Mouse (Mus musculus): ENCODE results near the gene Pfkm. TPM values are rescaled to one million over a fixed set of nuclear protein-coding genes. Genes with fewer than 3 reads are reported as not detected.
A peak's percentile ranks its signal among the peaks of the same experiment; 100 is the strongest.

The Pfkm gene
- total RNA-seq, 2 experiments from 2014 or later: 381 to 455 TPM

GRCm38 (mm10) chr15:98131942-98132655 lies 39.7 kb downstream of the Pfkm start:
- intact Hi-C loops (cut with DNase I): no loop called here
- no peak for DNase-seq (ENCODE audit: low spot score in 2 of 2)

- intact Hi-C loops (cut with DNase I): no loop called here
- DNase-seq (ENCODE audit: low spot score in 2 of 2): no peak
Observed at GRCm38 (mm10) chr15:98133471-98133870, 41.1 kb downstream of the Pfkm start.

GRCm38 (mm10) chr15:98134034-98134433 lies 41.6 kb downstream of the Pfkm start:
- DNase-seq (ENCODE audit: low spot score in 2 of 2): no peak
- intact Hi-C loops (cut with DNase I): no loop called here

GRCm38 (mm10) chr15:98134666-98135065 lies 42.3 kb downstream of the Pfkm start:
- intact Hi-C loops (cut with DNase I): no loop called here
- no peak for DNase-seq (ENCODE audit: low spot score in 2 of 2)

DNA sequence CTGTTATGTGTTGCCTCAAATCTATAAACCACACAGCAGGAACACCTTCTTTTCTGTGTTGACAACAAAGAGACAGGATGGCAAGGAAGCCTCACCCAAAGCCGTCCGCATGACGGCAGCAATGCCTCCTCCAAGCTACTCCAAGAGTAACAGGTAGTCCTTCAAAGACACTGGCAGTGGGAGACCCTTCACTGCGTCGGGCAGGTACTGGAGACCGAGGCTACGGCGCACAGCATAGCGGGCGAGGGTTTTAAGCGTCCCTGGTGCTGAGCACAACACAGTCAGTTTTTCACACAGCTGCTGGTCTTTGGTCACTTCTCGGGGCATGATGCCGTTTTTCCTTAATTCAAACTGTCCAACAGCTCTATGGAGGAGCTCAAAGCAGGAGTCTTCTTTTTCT lies 43.3 kb downstream of the Pfkm start:
- intact Hi-C loops (cut with DNase I): no loop called here
- no peak for DNase-seq (ENCODE audit: low spot score in 2 of 2)

- intact Hi-C loops (cut with DNase I): no loop called here
- no peak for DNase-seq (ENCODE audit: low spot score in 2 of 2)
Observed at GRCm38 (mm10) chr15:98136871-98137270, 44.5 kb downstream of the Pfkm start.

DNA sequence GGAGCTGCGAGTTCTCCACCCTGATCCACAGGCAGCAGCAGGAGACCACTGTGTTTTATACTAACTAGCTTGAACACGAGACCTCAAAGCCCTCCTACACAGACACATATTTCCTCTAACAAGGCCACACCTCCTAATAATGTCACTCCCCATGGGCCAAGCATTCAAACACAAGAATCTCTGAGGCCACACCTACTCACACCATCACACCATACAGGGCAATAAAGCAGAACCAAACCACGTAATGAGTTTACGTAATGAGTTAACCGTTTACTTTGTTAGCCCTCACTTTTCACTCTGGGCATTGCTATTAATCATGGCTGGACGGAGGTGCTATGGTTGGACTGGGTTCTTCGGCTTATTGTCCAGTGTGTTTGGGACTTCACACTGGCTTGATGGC lies 47.4 kb downstream of the Pfkm start:
- intact Hi-C loops (cut with DNase I): no loop called here

GRCm38 (mm10) chr15:98140809-98141208 lies 48.4 kb downstream of the Pfkm start:
- intact Hi-C loops (cut with DNase I): no loop called here
- no peak for DNase-seq (ENCODE audit: low spot score in 2 of 2)

More for the DNA sequence above, 47.4 kb downstream of the Pfkm start:
- no peak for DNase-seq (ENCODE audit: low spot score in 2 of 2)

DNA sequence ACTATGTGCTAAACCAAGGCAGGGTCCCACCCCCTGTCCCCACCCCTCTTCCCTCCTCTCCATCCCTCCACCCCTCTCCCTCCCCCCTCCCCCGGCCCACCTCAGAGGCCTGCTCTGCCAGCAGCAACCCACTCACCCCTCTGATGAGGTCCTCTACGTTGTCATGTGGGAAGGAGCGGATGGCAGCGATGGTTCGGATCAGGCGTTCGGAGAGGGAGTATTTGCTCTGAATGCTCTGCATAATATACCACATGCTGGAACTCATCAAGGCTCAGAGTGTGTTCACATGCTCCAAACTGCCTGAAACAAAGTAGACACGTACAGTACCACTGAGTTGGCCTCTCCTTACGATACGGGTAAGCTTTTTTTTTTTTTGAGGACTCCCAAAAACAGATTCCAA lies 50.1 kb downstream of the Pfkm start:
- DNase-seq (ENCODE audit: low spot score in 2 of 2): no peak
- intact Hi-C loops (cut with DNase I): no loop called here

GRCm38 (mm10) chr15:98144861-98145507 lies 52.6 kb downstream of the Pfkm start:
- intact Hi-C loops (cut with DNase I): loop anchor here (5.0 kb wide), 2 partner anchors 38 to 53 kb away; partner anchors contain the start of genes Pfkm and Senp1
- DNase-seq (ENCODE audit: low spot score in 2 of 2): no peak

DNA sequence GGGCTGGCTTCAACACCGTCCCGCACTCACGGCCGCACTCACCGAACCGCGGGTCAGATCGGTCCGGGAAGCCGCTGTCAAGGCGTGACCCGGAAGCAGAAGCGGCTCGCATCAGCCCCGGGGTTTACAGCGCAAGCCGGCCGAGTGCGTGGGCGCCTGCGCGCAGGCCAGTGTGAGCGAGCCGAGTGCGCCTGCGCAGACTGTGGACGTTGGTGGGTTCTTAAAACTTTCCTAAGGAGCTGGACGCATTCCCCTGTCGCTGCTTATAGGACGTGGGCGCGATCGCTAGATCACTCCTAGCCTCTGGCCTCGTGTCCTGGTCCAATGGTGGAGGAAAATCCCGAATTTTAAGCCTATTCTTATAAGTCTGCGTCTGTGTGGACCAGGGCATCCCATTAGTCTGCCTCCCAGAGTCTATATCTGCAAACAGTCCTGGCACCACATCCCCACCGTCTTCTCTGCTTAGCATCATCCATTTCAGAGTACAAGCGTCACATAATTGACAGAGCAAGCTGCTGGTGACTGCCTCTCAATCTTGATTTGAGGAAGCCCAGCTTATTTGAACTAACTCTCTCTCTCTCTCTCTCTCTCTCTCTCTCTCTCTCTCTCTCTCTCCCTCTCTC lies 53.3 kb downstream of the Pfkm start:
- intact Hi-C loops (cut with DNase I): loop anchor here (5.0 kb wide), 2 partner anchors 38 to 53 kb away; partner anchors contain the start of genes Pfkm and Senp1
- peak; percentile 94 to 95 for DNase-seq (ENCODE audit: low spot score in 2 of 2)

- DNase-seq (ENCODE audit: low spot score in 2 of 2): no peak
- intact Hi-C loops (cut with DNase I): loop anchor here (5.0 kb wide), 2 partner anchors 41 to 56 kb away; partner anchors contain the start of genes Pfkm and Senp1
Observed at GRCm38 (mm10) chr15:98148356-98148755, 56.0 kb downstream of the Pfkm start.

GRCm38 (mm10) chr15:98149166-98149602 lies 56.8 kb downstream of the Pfkm start:
- intact Hi-C loops (cut with DNase I): loop anchor here (5.0 kb wide), 2 partner anchors 42 to 57 kb away; partner anchors contain the start of genes Pfkm and Senp1
- no peak for DNase-seq (ENCODE audit: low spot score in 2 of 2)

DNA sequence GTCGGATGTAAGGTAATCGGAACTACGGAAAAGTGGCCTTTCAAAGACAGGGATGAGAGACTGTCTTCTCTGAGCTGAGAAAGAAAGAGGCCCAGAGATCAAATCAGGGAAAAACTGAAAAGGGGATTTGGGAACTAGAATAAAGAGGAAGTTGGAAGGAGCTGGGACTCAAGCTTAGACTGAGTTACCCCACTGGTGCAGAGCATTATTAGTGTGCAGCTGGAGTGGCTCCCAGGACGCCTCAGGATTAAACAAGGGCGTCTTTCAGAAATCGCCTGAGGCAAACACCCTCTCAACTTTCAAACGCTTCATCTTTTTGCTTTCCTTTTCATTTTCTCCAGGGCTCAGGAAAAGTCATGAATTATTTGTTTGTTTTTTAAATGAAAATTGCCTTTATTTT lies 60.5 kb downstream of the Pfkm start:
- DNase-seq (ENCODE audit: low spot score in 2 of 2): no peak
- intact Hi-C loops (cut with DNase I): no loop called here

DNA sequence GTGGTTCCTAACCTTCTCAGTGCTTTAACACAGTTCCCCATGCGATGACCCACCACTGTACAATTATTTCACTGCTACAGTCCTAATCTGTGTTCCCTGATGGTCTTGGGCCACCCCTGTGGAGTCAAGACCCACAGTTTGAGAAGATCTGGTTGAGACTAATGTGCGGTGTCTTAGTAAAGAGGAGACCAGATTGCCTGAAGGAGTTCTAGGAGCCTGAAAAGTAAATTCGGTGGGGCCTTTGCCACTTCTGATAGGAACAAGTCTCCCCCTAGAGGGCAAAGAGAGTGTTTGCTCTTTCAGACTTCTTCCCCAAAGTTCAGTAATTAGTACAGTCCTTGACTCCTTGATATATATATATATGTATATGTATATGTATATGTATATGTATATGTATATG lies 61.2 kb downstream of the Pfkm start:
- DNase-seq (ENCODE audit: low spot score in 2 of 2): no peak
- intact Hi-C loops (cut with DNase I): no loop called here

DNA sequence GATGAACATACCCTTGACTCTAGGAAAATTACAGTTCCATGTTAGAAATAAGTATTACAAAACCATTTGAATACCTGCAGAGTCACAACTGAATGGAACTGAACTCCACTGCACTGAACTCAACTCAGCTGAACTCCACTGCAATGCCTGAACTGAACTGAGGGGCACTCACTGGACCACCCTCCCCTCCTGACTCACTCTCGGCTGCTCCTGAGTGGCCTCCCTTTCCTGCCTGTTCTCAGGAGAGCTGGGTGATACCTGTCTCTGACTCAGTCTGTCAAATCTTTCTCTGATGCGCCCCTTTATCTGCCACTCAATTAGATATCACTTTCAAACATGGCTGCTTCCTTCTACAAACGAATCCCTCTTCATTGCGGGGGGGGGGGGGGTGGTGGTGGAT lies 61.8 kb downstream of the Pfkm start:
- DNase-seq (ENCODE audit: low spot score in 2 of 2): no peak
- intact Hi-C loops (cut with DNase I): no loop called here

- intact Hi-C loops (cut with DNase I): no loop called here
- DNase-seq (ENCODE audit: low spot score in 2 of 2): no peak
Observed at GRCm38 (mm10) chr15:98154631-98155030, 62.2 kb downstream of the Pfkm start.

GRCm38 (mm10) chr15:98155272-98155671 lies 62.9 kb downstream of the Pfkm start:
- intact Hi-C loops (cut with DNase I): no loop called here

DNA sequence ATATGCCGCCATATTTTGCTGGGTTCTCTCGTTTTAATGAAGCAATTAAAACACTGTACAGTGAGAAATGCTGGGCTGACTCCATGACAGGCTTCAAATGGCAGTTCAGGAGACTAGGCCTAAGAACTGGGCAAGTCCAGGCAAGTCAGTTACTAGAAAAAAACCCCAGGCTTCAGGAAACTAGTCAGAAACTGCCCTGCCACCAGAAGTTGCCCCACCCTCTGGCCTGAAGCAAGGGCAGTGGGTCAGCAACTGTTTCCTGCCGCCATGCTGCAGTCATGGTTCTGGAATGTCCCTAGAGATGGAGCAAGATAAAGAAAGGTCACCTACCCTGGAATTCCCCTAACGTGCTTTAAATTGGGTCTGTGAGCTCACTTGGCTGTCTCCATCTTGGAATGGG lies 63.6 kb downstream of the Pfkm start:
- no peak for DNase-seq (ENCODE audit: low spot score in 2 of 2)
- intact Hi-C loops (cut with DNase I): no loop called here

More at GRCm38 (mm10) chr15:98155272-98155671, 62.9 kb downstream of the Pfkm start:
- DNase-seq (ENCODE audit: low spot score in 2 of 2): no peak

DNA sequence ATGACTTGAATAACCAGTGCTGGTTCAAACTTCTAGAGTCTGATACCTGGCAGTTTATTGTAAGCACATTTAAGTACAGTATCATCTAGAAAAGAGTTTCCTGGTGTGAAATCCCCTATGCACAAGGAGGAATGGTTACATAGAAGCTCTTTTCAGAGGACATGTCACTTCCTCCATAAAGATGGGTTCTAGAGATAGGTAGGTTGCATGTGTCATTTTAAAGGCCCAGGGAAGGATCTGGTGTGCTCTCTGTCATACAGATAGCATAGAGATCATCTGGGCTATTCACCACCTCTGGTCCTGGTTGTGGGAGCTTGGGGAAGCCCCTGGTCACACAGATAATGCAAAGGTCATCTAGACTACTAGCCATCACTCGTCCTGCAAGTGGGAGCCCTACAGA lies 64.9 kb downstream of the Pfkm start:
- intact Hi-C loops (cut with DNase I): no loop called here
- no peak for DNase-seq (ENCODE audit: low spot score in 2 of 2)

All from left cerebral cortex, postnatal 36 days (tissue).